Mouse (Mus musculus) R1 (cell line): ENCODE measurements around the gene Mrps22.
A peak's percentile ranks its signal among the peaks of the same experiment; 100 is the strongest.

Experiments used
- DNase-seq: peaks from one replicate; pipeline ENCODE4 v3.0.0-alpha.2; 2018; ENCODE audit warnings: low read depth, low spot score

Mrps22 gene

GRCm38 (mm10) chr9:98601156-98601836, at the start of gene Mrps22:
Gene Mrps22, minus strand, starts transcription at chr9:98601660.
- peak; percentile 96 for DNase-seq

GRCm38 (mm10) chr9:98650547-98650946, 49.1 kb upstream of the Mrps22 start:
- DNase-seq, result no peak

- DNase-seq, result no peak
Measured at GRCm38 (mm10) chr9:98647418-98647817, 46.0 kb upstream of the Mrps22 start.

- peak; percentile 66 for DNase-seq
Measured at GRCm38 (mm10) chr9:98645750-98646149, 44.3 kb upstream of the Mrps22 start.

- DNase-seq, result no peak
Measured at GRCm38 (mm10) chr9:98642126-98642525, 40.7 kb upstream of the Mrps22 start.

GRCm38 (mm10) chr9:98633287-98634162, 32.1 kb upstream of the Mrps22 start:
- no peak for DNase-seq

GRCm38 (mm10) chr9:98628480-98628879, 27.0 kb upstream of the Mrps22 start:
- peak; percentile 39 for DNase-seq

GRCm38 (mm10) chr9:98604896-98605295, 3.4 kb upstream of the Mrps22 start:
- no peak for DNase-seq

GRCm38 (mm10) chr9:98601837-98602359, 438 bp upstream of the Mrps22 start:
- DNase-seq, result no peak

GRCm38 (mm10) chr9:98600094-98600493, 1.4 kb downstream of the Mrps22 start:
- DNase-seq, result no peak

- no peak for DNase-seq
Measured at GRCm38 (mm10) chr9:98583852-98584251, 17.6 kb downstream of the Mrps22 start.

GRCm38 (mm10) chr9:98563137-98564126, 38.0 kb downstream of the Mrps22 start, which contains the start of gene Copb2:
Gene Copb2, plus strand, starts transcription at chr9:98563721.
- peak; percentile 96 for DNase-seq

GRCm38 (mm10) chr9:98544042-98544441, 57.4 kb downstream of the Mrps22 start:
- DNase-seq, result no peak
